Mouse (Mus musculus) cerebellum, adult 9-10 months (tissue): ENCODE measurements around the gene Prap1.

Experiments used
- DNase-seq: peaks from one replicate; pipeline ENCODE4 v3.0.0; 2022

Prap1 gene

GRCm38 (mm10) chr7:140135106-140135770 lies 42.0 kb downstream of the Prap1 start:
- no peak for DNase-seq

- peak; percentile 97 for DNase-seq
These were observed 44.2 kb downstream of the Prap1 start, which contains the start of gene Mtg1 for GRCm38 (mm10) chr7:140137135-140138020. TSS of gene Mtg1 (plus strand) at chr7:140137564.

GRCm38 (mm10) chr7:140138021-140138310 lies 44.8 kb downstream of the Prap1 start:
- DNase-seq: no peak

GRCm38 (mm10) chr7:140141350-140141749 lies 48.2 kb downstream of the Prap1 start:
- DNase-seq: peak; percentile 80

GRCm38 (mm10) chr7:140144550-140144949 lies 51.4 kb downstream of the Prap1 start:
- DNase-seq: no peak
